Mouse (Mus musculus): Measurements from ENCODE around the gene Cab39l.

DNA sequence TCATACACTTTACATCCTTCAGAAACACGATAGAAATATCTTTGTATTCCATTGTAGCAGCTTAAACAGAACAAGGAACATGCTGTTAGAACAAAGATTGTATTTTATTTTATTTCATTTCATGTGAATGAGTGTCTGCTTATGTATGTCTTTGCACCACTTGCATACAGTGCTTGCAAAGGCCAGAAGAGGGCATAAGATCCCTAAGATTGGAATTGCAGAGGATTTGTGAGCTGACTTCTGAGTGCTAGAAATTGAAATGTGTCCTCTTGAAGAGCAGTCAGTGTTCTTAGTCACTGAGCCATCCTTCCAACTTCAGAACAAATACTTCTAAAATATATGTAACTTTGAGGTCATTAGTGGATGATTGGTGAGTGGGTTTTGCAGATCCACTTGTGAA, 27.0 kb downstream of the Cab39l start:
- TF ChIP-seq CTCF (IDR thresholded peaks at IDR 0.05; ENCODE audit: insufficient read depth, low read depth, low read length) (no peak), POLR2A (IDR thresholded peaks at IDR 0.05; ENCODE audit: insufficient read depth, low read depth, low read length) (no peak)

Data from olfactory bulb, adult 2 months (tissue).